Mouse (Mus musculus) MEL (cell line): ENCODE data around the gene Sntg2. TPM values are rescaled to one million over a fixed set of nuclear protein-coding genes. Genes with fewer than 3 reads are reported as not detected.
A peak's percentile ranks its signal among the peaks of the same experiment; 100 is the strongest.

Source experiments
- DNase-seq: peaks from one replicate; pipeline ENCODE4 v3.0.0; 2011; ENCODE audit warnings: low read depth, low spot score
- H3K27ac ChIP-seq: 2 replicates; pipeline ENCODE4 v1.5.1; 2012; ENCODE audit warnings: low read depth, mild to moderate bottlenecking, control low read depth, low read length, moderate library complexity; ENCODE audit not compliant: control insufficient read depth
- H3K27me3 ChIP-seq, 2 experiments: fragments of 150-350 bp in 1 of 2; sonication (generic) in 1 of 2; 2 replicates each; pipeline ENCODE4 v1.6.1; 2012; ENCODE audit warnings: low read length in 2 of 2, mild to moderate bottlenecking in 2 of 2, improper control_type of control experiment in 1 of 2, moderate library complexity in 1 of 2; ENCODE audit not compliant: insufficient read depth in 2 of 2, control insufficient read depth in 1 of 2
- H3K36me3 ChIP-seq, 2 experiments: 2 replicates each; pipeline ENCODE4 v1.6.1; 2012 to 2014; ENCODE audit warnings: low read length in 2 of 2, improper control_type of control experiment in 1 of 2, inconsistent platforms in 1 of 2, mild to moderate bottlenecking in 1 of 2; ENCODE audit not compliant: insufficient read depth in 2 of 2, control insufficient read depth in 1 of 2
- H3K4me1 ChIP-seq, 2 experiments: fragments of 150-350 bp in 1 of 2; sonication (generic) in 1 of 2; 2 replicates each; pipeline ENCODE4 v1.6.1; 2012; ENCODE audit warnings: low read length in 2 of 2, improper control_type of control experiment in 1 of 2, mild to moderate bottlenecking in 1 of 2; ENCODE audit not compliant: insufficient read depth in 2 of 2, control insufficient read depth in 1 of 2
- H3K4me3 ChIP-seq, 2 experiments: fragments of 150-350 bp in 1 of 2; sonication (generic) in 1 of 2; 2 replicates each; pipeline ENCODE4 v1.5.1; 2012; ENCODE audit warnings: low read depth in 2 of 2, low read length in 2 of 2, mild to moderate bottlenecking in 2 of 2, moderate library complexity in 2 of 2, control low read depth in 1 of 2, improper control_type of control experiment in 1 of 2; ENCODE audit not compliant: control insufficient read depth in 1 of 2, insufficient read depth in 1 of 2
- H3K79me2 ChIP-seq: 2 replicates; pipeline ENCODE4 v1.6.1; 2012; ENCODE audit warnings: mild to moderate bottlenecking, low read length, moderate library complexity; ENCODE audit not compliant: control insufficient read depth, poor library complexity, insufficient read depth
- H3K9ac ChIP-seq: 2 replicates; pipeline ENCODE4 v1.6.1; 2012; ENCODE audit warnings: low read depth, mild to moderate bottlenecking, control low read depth, low read length, moderate library complexity; ENCODE audit not compliant: control insufficient read depth, poor library complexity, severe bottlenecking
- H3K9me3 ChIP-seq: fragments of 150-350 bp; sonication (generic); replicated peaks from 2 replicates; pipeline ENCODE4 v1.6.1; 2012; ENCODE audit warnings: mild to moderate bottlenecking, low read length, improper control_type of control experiment, moderate library complexity; ENCODE audit not compliant: insufficient read depth
- BHLHE40 ChIP-seq: IDR thresholded peaks from 2 replicates; pipeline ENCODE4 v1.6.1; 2012; ENCODE audit warnings: low read depth, mild to moderate bottlenecking, inconsistent platforms, low read length, improper control_type of control experiment, borderline replicate concordance
- CHD1 ChIP-seq: IDR thresholded peaks from 2 replicates; pipeline ENCODE4 v1.6.1; 2012; ENCODE audit warnings: low read depth, mild to moderate bottlenecking, inconsistent platforms, low read length, improper control_type of control experiment
- CHD2 ChIP-seq: IDR thresholded peaks from 2 replicates; pipeline ENCODE4 v1.6.1; 2011; ENCODE audit warnings: low read length, improper control_type of control experiment
- CTCF ChIP-seq, 3 experiments: IDR thresholded peaks in 2 of 3; conservative IDR thresholded peaks in 1 of 3; 2 replicates each; pipeline ENCODE4 v1.5.1; 2011 to 2012; ENCODE audit warnings: low read length in 3 of 3, low read depth in 2 of 3, mild to moderate bottlenecking in 2 of 3, improper control_type of control experiment in 1 of 3, inconsistent platforms in 1 of 3, mixed read lengths in 1 of 3, moderate library complexity in 1 of 3; ENCODE audit not compliant: control insufficient read depth in 1 of 3, insufficient read depth in 1 of 3, poor library complexity in 1 of 3, severe bottlenecking in 1 of 3
- ELF1 ChIP-seq: IDR thresholded peaks from 2 replicates; pipeline ENCODE4 v1.6.1; 2014; ENCODE audit warnings: low read depth, mild to moderate bottlenecking, inconsistent platforms, low read length, improper control_type of control experiment, moderate library complexity
- EP300 ChIP-seq, 2 experiments: IDR thresholded peaks; 2 replicates each; pipeline ENCODE4 v1.6.1; 2011; ENCODE audit warnings: improper control_type of control experiment in 2 of 2, low read length in 2 of 2, low read depth in 1 of 2, mild to moderate bottlenecking in 1 of 2
- ETS1 ChIP-seq: IDR thresholded peaks from 2 replicates; pipeline ENCODE4 v1.6.1; 2012; ENCODE audit warnings: low read depth, mild to moderate bottlenecking, inconsistent platforms, low read length, improper control_type of control experiment, moderate library complexity
- GATA1 ChIP-seq: IDR thresholded peaks from 2 replicates; pipeline ENCODE4 v1.6.1; 2011; ENCODE audit warnings: low read depth, low read length, improper control_type of control experiment
- KAT2A ChIP-seq: conservative IDR thresholded peaks from 2 replicates; pipeline ENCODE4 v1.6.1; 2012; ENCODE audit warnings: low read depth, low read length, improper control_type of control experiment, inconsistent platforms
- MAFK ChIP-seq: IDR thresholded peaks from 2 replicates; pipeline ENCODE4 v1.6.1; 2011; ENCODE audit warnings: low read depth, mild to moderate bottlenecking, low read length, improper control_type of control experiment, borderline replicate concordance
- MAX ChIP-seq: IDR thresholded peaks from 2 replicates; pipeline ENCODE4 v1.6.1; 2011; ENCODE audit warnings: low read length, improper control_type of control experiment
- MEF2A ChIP-seq: IDR thresholded peaks from 2 replicates; pipeline ENCODE4 v1.6.1; 2014; ENCODE audit warnings: low read depth, mild to moderate bottlenecking, inconsistent platforms, low read length, improper control_type of control experiment; ENCODE audit not compliant: poor library complexity, insufficient replicate concordance, severe bottlenecking; ENCODE audit errors: extremely low read depth
- MXI1 ChIP-seq: IDR thresholded peaks from 2 replicates; pipeline ENCODE4 v1.6.1; 2011; ENCODE audit warnings: mild to moderate bottlenecking, low read depth, low read length, improper control_type of control experiment
- MYB ChIP-seq: IDR thresholded peaks from 2 replicates; pipeline ENCODE4 v1.6.1; 2011; ENCODE audit warnings: mild to moderate bottlenecking, low read depth, low read length, improper control_type of control experiment
- MYC ChIP-seq: IDR thresholded peaks from 2 replicates; pipeline ENCODE4 v1.6.1; 2011; ENCODE audit warnings: low read depth, mild to moderate bottlenecking, low read length, improper control_type of control experiment, moderate library complexity
- POLR2A ChIP-seq, 2 experiments: IDR thresholded peaks; 2 replicates each; pipeline ENCODE4 v1.6.1; 2011 to 2012; ENCODE audit warnings: low read length in 2 of 2, mild to moderate bottlenecking in 2 of 2, control low read depth in 1 of 2, improper control_type of control experiment in 1 of 2, low read depth in 1 of 2, moderate library complexity in 1 of 2; ENCODE audit not compliant: control insufficient read depth in 1 of 2, insufficient read depth in 1 of 2, poor library complexity in 1 of 2
- POLR2AphosphoS2 ChIP-seq: IDR thresholded peaks from 2 replicates; pipeline ENCODE4 v1.6.1; 2011; ENCODE audit warnings: low read length, improper control_type of control experiment
- RAD21 ChIP-seq: IDR thresholded peaks from 2 replicates; pipeline ENCODE4 v1.6.1; 2011; ENCODE audit warnings: mild to moderate bottlenecking, low read depth, low read length, improper control_type of control experiment
- RCOR1 ChIP-seq: IDR thresholded peaks from 2 replicates; pipeline ENCODE4 v1.6.1; 2012; ENCODE audit warnings: low read depth, mild to moderate bottlenecking, inconsistent platforms, low read length, improper control_type of control experiment
- SMC3 ChIP-seq: IDR thresholded peaks from 2 replicates; pipeline ENCODE4 v1.6.1; 2011; ENCODE audit warnings: low read depth, low read length, improper control_type of control experiment
- TAL1 ChIP-seq: IDR thresholded peaks from 2 replicates; pipeline ENCODE4 v1.6.1; 2012; ENCODE audit warnings: mild to moderate bottlenecking, inconsistent platforms, low read length, moderate library complexity, mixed read lengths
- TBP ChIP-seq: IDR thresholded peaks from 2 replicates; pipeline ENCODE4 v1.8.0; 2011; ENCODE audit warnings: low read depth, low read length, improper control_type of control experiment
- UBTF ChIP-seq: IDR thresholded peaks from 2 replicates; pipeline ENCODE4 v1.6.1; 2012; ENCODE audit warnings: low read depth, mild to moderate bottlenecking, inconsistent platforms, low read length, improper control_type of control experiment, moderate library complexity, borderline replicate concordance; ENCODE audit not compliant: insufficient read depth
- USF1 ChIP-seq: IDR thresholded peaks from 2 replicates; pipeline ENCODE4 v1.6.1; 2014; ENCODE audit warnings: low read depth, mild to moderate bottlenecking, inconsistent platforms, low read length, improper control_type of control experiment, moderate library complexity
- USF2 ChIP-seq, 2 experiments: IDR thresholded peaks; 2 replicates each; pipeline ENCODE4 v1.6.1; 2011 to 2012; ENCODE audit warnings: improper control_type of control experiment in 2 of 2, low read length in 2 of 2, borderline replicate concordance in 1 of 2, inconsistent platforms in 1 of 2, low read depth in 1 of 2, mild to moderate bottlenecking in 1 of 2; ENCODE audit not compliant: insufficient read depth in 1 of 2
- ZKSCAN1 ChIP-seq: IDR thresholded peaks from 2 replicates; pipeline ENCODE4 v1.6.1; 2012; ENCODE audit warnings: low read depth, mild to moderate bottlenecking, inconsistent platforms, low read length, improper control_type of control experiment, moderate library complexity
- ZNF384 ChIP-seq: IDR thresholded peaks from 2 replicates; pipeline ENCODE4 v1.6.1; 2012; ENCODE audit warnings: low read depth, mild to moderate bottlenecking, inconsistent platforms, low read length, improper control_type of control experiment
- polyA plus RNA-seq, 2 experiments: library from polyadenylated mRNA; stranded (reverse) in 1 of 2; unstranded in 1 of 2; fragments of >175 nt in 1 of 2; fragments of >200 nt in 1 of 2; gene quantifications; 2 replicates each; pipeline versions ENCODE4 v1.2.1 to v1.2.4; 2012; ENCODE audit warnings: low replicate concordance in 2 of 2, low read depth in 1 of 2; ENCODE audit not compliant: insufficient read length in 2 of 2, insufficient read depth in 1 of 2, missing spikeins in 1 of 2
- total RNA-seq: library from RNA; depleted of rRNA; stranded (reverse); fragments of 300-350 nt; gene quantifications from 2 replicates; pipeline ENCODE4 v1.2.3, GENCODE M21; 2012; rRNA removed

Gene Sntg2
- total and polyA plus RNA-seq, 3 experiments: not detected

DNA sequence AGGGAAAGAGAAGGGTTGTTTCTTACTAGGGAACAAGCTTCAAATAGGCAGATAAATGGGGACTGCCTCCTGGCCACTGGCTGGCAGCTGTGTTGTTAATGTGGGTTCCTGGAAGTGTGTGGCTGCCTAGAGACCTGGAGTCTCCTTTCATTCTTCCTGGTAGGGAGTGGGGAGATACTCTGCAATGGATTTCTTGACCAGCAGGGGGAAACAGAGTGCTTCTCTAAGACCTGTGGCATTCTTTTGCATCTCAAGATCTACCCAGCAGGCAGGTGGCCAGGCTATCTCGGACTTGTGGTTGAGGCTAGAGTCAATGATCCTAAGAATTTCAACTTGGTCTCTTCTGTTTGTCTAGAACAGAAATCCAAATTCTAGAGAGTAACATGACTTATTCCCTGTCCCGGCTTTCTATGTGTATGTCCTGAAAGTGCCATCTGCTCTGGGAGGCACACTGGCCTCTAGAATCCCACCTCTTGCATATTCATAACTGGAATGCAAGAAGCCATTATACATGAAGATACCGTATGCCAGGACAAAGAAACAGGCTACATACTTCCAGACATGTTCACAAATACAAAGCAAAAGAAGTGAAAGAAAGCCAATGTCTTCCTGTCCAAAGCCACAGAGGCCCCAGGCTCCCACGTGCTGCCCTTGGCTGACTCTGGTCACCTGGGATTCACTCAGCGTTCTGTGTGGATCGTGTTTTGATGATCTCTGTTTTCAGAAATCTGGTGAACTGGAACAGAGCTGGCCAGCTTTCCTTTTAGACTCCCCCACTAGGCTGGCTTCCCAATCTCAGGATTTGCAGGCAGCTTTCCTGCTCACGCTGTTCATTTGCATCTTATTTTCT, 244.4 kb downstream of the Sntg2 start:
- TF ChIP-seq TAL1: no peak
- no peak for TF ChIP-seq BHLHE40
- TF ChIP-seq POLR2AphosphoS2: no peak
- TF ChIP-seq GATA1: no peak
- no peak for TF ChIP-seq MAX
- no peak for TF ChIP-seq MAFK
- TF ChIP-seq MXI1: no peak
- no peak for TF ChIP-seq EP300 (IDR thresholded peaks at IDR 0.05; ENCODE audit: low read depth in 1 of 2, low read length in 2 of 2)
- no peak for TF ChIP-seq KAT2A
- TF ChIP-seq MYC: no peak
- TF ChIP-seq USF2 (IDR thresholded peaks at IDR 0.05; ENCODE audit: borderline replicate concordance in 1 of 2, insufficient read depth in 1 of 2, low read depth in 1 of 2, low read length in 2 of 2): no peak
- TF ChIP-seq ETS1: no peak
- TF ChIP-seq USF1: no peak
- TF ChIP-seq RAD21: peak; percentile 36
- no peak for TF ChIP-seq MYB
- TF ChIP-seq CTCF (IDR thresholded peaks at IDR 0.05 in 2 of 3, conservative IDR thresholded peaks at IDR 0.05 in 1 of 3; ENCODE audit: control insufficient read depth in 1 of 3, insufficient read depth in 1 of 3, low read depth in 2 of 3, low read length in 3 of 3, poor library complexity in 1 of 3, severe bottlenecking in 1 of 3): peak in 2 of 3 experiments; percentile 18 to 31; a peak in 1 of 6 replicates
- TF ChIP-seq RCOR1: no peak
- TF ChIP-seq ZNF384: no peak
- TF ChIP-seq ELF1: no peak
- no peak for TF ChIP-seq UBTF
- TF ChIP-seq SMC3: peak; percentile 25; the same call in 1 of the 2 replicates
- no peak for TF ChIP-seq ZKSCAN1
- TF ChIP-seq TBP: no peak
- TF ChIP-seq POLR2A (IDR thresholded peaks at IDR 0.05; ENCODE audit: control insufficient read depth in 1 of 2, insufficient read depth in 1 of 2, low read depth in 1 of 2, low read length in 2 of 2, poor library complexity in 1 of 2): no peak
- TF ChIP-seq CHD2: no peak
- TF ChIP-seq MEF2A: no peak
- TF ChIP-seq CHD1: no peak
- H3K36me3 ChIP-seq: no peaks in the 10 kb centered on the region
- DNase-seq: peak; percentile 15

More for the DNA sequence above, 244.4 kb downstream of the Sntg2 start:
- Histone ChIP-seq H3K27ac (no peak overlapping the region), H3K4me1 (no peaks in the 10 kb centered on the region), H3K79me2 (no peaks in the 10 kb centered on the region), H3K27me3 (no peaks in the 10 kb centered on the region), H3K9ac (no peak overlapping the region), H3K9me3 (no peaks in the 10 kb centered on the region), H3K4me3 (no peak overlapping the region)

Other genes with a start within 250 kb of the Sntg2 start
- gene Tpo, start 240.8 kb downstream of the Sntg2 start, total RNA-seq: not detected in 2 replicates
- not detected for gene Tpo, start 240.8 kb downstream of the Sntg2 start, polyA plus RNA-seq
- 15.0 and 20.0 TPM in 2 replicates for gene Tmem18, start 211.1 kb upstream of the Sntg2 start, total RNA-seq
- 10 to 100 TPM in 1 of 2 experiments, not detected in 1; 17.0 TPM for gene Tmem18, start 211.1 kb upstream of the Sntg2 start, polyA plus RNA-seq